Mouse (Mus musculus): Measurements from ENCODE around the gene Ick.

The Ick gene

GRCm38 (mm10) chr9:78190651-78191634, 82.0 kb downstream of the Ick start:
- no peak for DNase-seq (ENCODE audit: low read depth, low spot score)

- peak; percentile 79 for DNase-seq (ENCODE audit: low read depth, low spot score)
Observed at GRCm38 (mm10) chr9:78191736-78192135, 82.7 kb downstream of the Ick start.

DNA sequence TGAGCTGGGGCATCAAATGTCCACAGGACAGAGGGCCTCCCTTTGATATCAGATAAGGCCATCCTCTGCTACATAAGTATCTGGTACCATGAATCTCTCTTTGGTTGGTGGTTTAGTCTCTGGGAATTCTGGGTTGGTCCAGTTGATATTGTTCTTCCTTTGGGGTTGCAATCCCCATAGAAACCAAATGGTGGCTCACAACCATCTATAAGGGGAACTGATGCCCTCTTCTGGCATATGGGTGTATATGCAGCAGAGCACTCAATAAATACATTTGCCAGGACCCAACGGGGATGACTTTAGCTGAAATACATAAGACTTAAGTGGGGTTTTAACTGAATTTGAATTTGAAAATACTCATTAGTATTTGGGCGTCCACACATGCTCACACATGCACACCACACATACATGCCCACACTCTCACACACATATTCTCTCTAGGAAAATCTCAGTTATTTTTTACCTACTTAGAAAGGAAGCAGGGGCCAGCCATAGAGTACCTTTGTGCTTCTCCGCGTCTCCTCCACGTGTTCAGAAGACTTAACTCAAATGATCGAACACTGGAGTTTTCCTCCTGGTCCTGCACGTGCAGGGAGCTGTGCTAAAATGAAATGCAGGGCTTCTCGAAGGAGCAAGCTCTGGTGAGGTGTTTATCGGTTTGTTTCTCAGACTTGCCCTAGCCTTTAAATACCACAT, 85.1 kb downstream of the Ick start:
- peak; percentile 78 for DNase-seq (ENCODE audit: low read depth, low spot score)

- no peak for DNase-seq (ENCODE audit: low read depth, low spot score)
Observed at GRCm38 (mm10) chr9:78195034-78195433, 86.0 kb downstream of the Ick start.

DNA sequence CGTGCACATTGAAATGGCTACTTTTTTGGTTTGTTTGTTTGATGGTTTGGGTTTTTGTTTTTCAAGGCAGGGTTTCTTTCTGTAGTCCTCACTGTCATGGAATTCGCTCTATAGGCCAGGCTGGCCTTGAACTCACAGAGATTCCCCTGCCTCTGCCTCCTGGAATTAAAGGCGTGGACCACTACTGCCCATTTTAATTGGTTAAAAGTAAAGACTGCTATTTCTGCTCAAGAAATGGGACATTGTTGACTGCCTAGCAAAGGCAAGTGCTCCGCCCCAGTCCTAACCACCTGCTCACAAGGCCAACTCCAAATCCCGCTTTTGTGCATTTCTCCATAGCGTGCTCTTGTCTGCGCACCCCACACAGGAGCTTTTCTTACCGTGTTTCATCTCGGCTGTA, 88.8 kb downstream of the Ick start:
- DNase-seq (ENCODE audit: low read depth, low spot score) = no peak

DNA sequence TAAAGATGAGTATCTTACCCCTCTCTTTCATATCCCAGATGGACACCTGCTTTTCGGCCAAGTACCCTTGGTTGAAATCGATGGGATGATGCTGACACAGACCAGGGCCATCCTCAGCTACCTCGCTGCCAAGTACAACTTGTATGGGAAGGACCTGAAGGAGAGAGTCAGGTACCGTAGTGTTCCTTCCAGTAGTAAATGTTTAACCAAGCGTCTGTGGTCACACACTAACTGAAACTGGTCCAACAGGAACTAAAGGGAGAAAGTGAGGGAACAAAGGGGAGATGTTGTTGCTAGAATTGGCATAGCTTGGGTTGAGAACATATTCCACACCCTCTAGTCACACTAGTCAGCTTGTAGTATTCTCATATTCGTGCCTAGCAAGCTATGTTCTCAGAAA, 95.2 kb downstream of the Ick start:
- no peak for DNase-seq (ENCODE audit: low read depth, low spot score)

- DNase-seq (ENCODE audit: low read depth, low spot score) = no peak
Observed at GRCm38 (mm10) chr9:78208956-78209355, 100.0 kb downstream of the Ick start.

- no peak for DNase-seq (ENCODE audit: low read depth, low spot score)
Observed at GRCm38 (mm10) chr9:78210079-78210478, 101.1 kb downstream of the Ick start.

GRCm38 (mm10) chr9:78210821-78211220, 101.8 kb downstream of the Ick start:
- DNase-seq (ENCODE audit: low read depth, low spot score) = no peak

GRCm38 (mm10) chr9:78211521-78211920, 102.5 kb downstream of the Ick start:
- DNase-seq (ENCODE audit: low read depth, low spot score) = no peak

DNA sequence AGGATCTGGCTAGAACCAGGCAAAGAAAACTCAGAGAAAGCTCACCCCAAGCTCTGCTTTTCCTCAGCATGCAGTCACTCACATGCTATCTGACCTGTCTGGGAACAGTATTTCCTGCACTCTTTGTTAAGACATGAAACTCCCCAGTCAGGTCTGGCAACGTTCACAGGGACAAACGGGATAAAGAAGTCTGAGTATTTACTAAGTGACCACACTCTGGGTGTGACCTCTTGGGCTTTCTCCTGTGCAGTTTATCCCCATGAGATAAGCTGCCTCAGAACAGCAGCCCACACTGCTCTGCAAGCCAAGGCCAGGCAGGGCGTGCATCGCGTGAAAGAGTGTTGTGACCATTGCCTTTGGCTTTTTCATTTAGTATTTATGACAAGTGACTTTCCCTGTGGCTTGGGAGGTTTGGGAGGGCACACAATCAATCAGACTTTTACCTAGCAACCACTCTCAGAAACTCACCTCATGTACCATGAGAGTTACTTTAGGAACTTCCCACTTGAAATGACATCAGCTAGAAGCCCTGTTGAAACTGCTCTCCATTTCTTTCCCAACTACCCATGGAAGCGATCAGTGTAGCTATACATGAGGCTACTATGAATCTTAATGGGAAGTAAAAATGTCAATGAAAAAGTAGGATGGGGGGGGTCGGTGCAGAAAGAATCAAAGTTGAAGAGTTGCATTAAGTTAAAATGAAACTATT, 103.5 kb downstream of the Ick start:
- DNase-seq (ENCODE audit: low read depth, low spot score) = no peak

GRCm38 (mm10) chr9:78217074-78217473, 108.1 kb downstream of the Ick start:
- no peak for DNase-seq (ENCODE audit: low read depth, low spot score)
